Mouse (Mus musculus) CH12.LX (cell line): ENCODE results near the gene Adamtsl1.

Source experiments
- CTCF ChIP-seq, 2 experiments: IDR thresholded peaks in 1 of 2; conservative IDR thresholded peaks in 1 of 2; 2 replicates each; pipeline ENCODE4 v1.5.1; 2011 to 2012; ENCODE audit warnings: low read depth in 2 of 2, low read length in 2 of 2, improper control_type of control experiment in 1 of 2, inconsistent platforms in 1 of 2, mild to moderate bottlenecking in 1 of 2, moderate library complexity in 1 of 2
- JUND ChIP-seq: conservative IDR thresholded peaks from 2 replicates; pipeline ENCODE4 v1.6.1; 2011; ENCODE audit warnings: low read depth, low read length, improper control_type of control experiment

DNA sequence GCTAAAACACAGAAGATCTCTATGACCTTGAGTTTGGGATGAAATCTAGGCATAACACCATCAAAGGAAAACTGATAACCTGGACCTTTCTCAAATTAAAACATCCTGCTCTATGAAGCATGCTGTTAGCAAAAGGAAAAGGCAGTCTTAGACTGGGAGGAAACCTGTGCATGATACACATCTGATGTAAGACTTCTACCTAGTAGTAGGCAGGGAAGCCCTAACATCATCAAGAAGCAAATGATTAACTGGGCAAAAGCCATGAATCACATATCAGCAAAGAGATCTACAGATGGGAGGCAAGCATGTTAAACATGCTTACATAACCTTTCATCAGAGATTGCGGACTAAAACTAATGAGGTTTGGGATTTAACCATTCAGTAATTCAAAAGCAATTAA, 229.5 kb downstream of the Adamtsl1 start:
- TF ChIP-seq JUND (no peak), CTCF (conservative IDR thresholded peaks at IDR 0.05 in 1 of 2, IDR thresholded peaks at IDR 0.05 in 1 of 2; ENCODE audit: low read depth in 2 of 2, low read length in 2 of 2) (no peak)
